Mouse (Mus musculus): ENCODE data around the gene Emg1. TPM values are rescaled to one million over a fixed set of nuclear protein-coding genes. Genes with fewer than 3 reads are reported as not detected.

Gene Emg1
- polyA plus RNA-seq, 1 experiment from 2014 or later = 233 TPM

DNA sequence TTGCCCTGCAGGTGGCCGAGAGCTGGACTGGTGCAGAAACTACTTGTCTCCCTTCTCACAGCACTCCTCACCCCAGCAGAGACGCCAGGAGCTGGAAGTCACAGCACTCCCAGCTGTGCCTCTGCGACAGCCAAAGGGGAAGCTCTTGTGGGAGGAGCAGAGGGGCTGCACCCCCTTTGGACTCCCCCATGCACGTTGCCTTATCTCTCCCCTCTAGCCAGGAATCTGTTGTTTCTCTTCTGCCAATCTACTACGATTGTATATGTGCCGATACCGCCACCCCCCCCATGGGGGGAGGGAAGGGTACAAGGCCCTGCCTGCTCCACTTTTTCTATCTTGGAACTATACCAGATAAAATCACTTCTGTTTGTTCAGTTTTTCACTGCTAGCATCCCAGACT, 8.2 kb downstream of the Emg1 start:
- H3K27ac ChIP-seq (ENCODE audit: low read depth, low read length) = no peak overlapping the region
- no peak overlapping the region for H3K4me3 ChIP-seq (ENCODE audit: low read length)
- H3K27me3 ChIP-seq (ENCODE audit: control insufficient read depth, insufficient read depth, low read length) = no peaks in the 10 kb centered on the region
- H3K4me1 ChIP-seq (ENCODE audit: control insufficient read depth, insufficient read depth, low read length) = peaks cover 7% of the 10 kb centered on the region; the same call in 1 of the 2 replicates
- no peaks in the 10 kb centered on the region for H3K9me3 ChIP-seq (ENCODE audit: control insufficient read depth, low read length)
- H3K36me3 ChIP-seq (ENCODE audit: control insufficient read depth, insufficient read depth, low read length) = peaks cover 86% of the 10 kb centered on the region
- no peak for ATAC-seq (ENCODE audit: low FRiP score, low TSS enrichment)
- H3K9ac ChIP-seq (ENCODE audit: low read depth, low read length) = no peak overlapping the region
- WGBS = 79% methylated on average over 7 of the region's 7 CpGs
- no peak overlapping the region for H3K4me2 ChIP-seq (replicated peaks; ENCODE audit: low read depth, low read length)

DNA sequence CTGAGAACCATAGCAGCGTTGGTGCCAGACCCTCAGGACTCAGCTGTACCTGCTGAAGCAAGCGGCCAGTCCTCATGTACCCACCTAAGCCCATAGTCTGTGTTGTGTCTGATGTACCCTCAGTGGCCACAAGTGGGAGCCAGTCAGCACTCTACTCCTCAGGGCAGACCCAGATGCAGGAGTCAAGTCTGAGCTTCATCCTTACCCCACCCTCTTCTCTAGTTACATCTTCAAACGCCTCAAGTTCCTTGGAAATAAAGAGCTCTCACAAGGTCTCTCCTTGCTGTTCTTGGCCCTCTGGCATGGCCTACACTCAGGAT, 9.2 kb downstream of the Emg1 start:
- Histone ChIP-seq H3K4me2 (replicated peaks; ENCODE audit: low read depth, low read length) (no peak overlapping the region), H3K4me1 (ENCODE audit: control insufficient read depth, insufficient read depth, low read length) (peaks cover 7% of the 10 kb centered on the region; the same call in 1 of the 2 replicates), H3K27me3 (ENCODE audit: control insufficient read depth, insufficient read depth, low read length) (no peaks in the 10 kb centered on the region), H3K9ac (ENCODE audit: low read depth, low read length) (no peak overlapping the region), H3K4me3 (ENCODE audit: low read length) (no peak overlapping the region), H3K27ac (ENCODE audit: low read depth, low read length) (no peak overlapping the region), H3K9me3 (ENCODE audit: control insufficient read depth, low read length) (no peaks in the 10 kb centered on the region), H3K36me3 (ENCODE audit: control insufficient read depth, insufficient read depth, low read length) (peaks cover 81% of the 10 kb centered on the region)
- 50% methylated on average over 3 of the region's 3 CpGs for WGBS
- ATAC-seq (ENCODE audit: low FRiP score, low TSS enrichment) = peak; percentile 74

DNA sequence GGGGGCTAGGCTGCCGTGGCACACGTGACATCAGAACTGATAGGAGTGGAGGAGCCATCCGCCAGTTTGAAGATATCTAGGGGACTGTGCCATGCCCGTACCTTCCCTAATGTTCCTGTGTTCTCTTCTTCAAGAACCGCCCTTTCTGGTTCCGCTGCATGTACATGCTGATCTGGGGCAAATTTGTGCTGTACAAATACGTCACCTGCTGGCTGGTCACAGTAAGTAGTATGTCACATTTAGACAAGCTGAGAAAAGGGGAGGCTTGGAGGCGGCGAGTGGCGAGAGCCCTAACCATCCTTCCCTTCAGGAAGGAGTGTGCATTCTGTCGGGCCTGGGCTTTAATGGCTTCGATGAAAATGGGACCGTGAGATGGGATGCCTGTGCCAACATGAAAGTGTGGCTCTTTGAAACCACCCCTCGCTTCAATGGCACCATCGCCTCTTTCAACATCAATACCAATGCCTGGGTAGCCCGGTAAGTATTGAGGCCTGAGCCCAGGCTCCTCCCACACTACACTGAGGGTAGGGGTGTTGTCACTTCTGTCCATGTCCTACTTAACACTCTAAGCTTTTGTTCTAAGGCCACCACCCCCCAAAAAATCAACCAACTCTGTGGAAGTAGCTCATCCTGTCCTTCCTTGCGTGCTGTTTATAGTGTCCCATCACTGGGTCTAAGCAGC, 9.7 kb downstream of the Emg1 start:
- H3K9ac ChIP-seq (ENCODE audit: low read depth, low read length) = no peak overlapping the region

DNA sequence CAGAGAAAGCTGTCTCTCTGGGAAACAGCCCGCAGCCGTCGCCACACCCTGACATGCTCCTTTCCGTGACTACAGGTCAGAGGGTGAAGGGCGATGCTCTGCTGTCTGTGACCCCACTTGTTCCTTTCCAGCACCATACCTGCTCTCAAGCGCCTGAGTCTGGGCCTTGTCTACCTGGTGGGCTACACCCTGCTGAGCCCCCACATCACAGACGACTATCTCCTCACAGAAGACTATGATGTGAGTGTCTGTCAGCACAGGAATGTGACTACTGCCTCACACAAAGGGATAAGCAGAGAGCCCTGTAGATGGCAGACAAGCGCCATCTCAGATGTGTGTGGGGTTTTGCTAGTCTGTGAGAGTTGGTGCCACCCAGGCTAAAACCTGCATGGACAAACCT, 10.6 kb downstream of the Emg1 start:
- H3K36me3 ChIP-seq (ENCODE audit: control insufficient read depth, insufficient read depth, low read length) = peaks cover 74% of the 10 kb centered on the region
- no peak overlapping the region for H3K9ac ChIP-seq (ENCODE audit: low read depth, low read length)

More for the DNA sequence above, 9.7 kb downstream of the Emg1 start:
- no peak; the same call in 1 of the 2 replicates for ATAC-seq (ENCODE audit: low FRiP score, low TSS enrichment)
- no peak overlapping the region for H3K4me2 ChIP-seq (replicated peaks; ENCODE audit: low read depth, low read length)
- H3K27ac ChIP-seq (ENCODE audit: low read depth, low read length) = no peak overlapping the region
- 94% methylated on average over 17 of the region's 17 CpGs for WGBS
- H3K36me3 ChIP-seq (ENCODE audit: control insufficient read depth, insufficient read depth, low read length) = peaks cover 76% of the 10 kb centered on the region
- H3K4me3 ChIP-seq (ENCODE audit: low read length) = no peak overlapping the region
- H3K27me3 ChIP-seq (ENCODE audit: control insufficient read depth, insufficient read depth, low read length) = no peaks in the 10 kb centered on the region
- peaks cover 7% of the 10 kb centered on the region; the same call in 1 of the 2 replicates for H3K4me1 ChIP-seq (ENCODE audit: control insufficient read depth, insufficient read depth, low read length)
- no peaks in the 10 kb centered on the region for H3K9me3 ChIP-seq (ENCODE audit: control insufficient read depth, low read length)

DNA sequence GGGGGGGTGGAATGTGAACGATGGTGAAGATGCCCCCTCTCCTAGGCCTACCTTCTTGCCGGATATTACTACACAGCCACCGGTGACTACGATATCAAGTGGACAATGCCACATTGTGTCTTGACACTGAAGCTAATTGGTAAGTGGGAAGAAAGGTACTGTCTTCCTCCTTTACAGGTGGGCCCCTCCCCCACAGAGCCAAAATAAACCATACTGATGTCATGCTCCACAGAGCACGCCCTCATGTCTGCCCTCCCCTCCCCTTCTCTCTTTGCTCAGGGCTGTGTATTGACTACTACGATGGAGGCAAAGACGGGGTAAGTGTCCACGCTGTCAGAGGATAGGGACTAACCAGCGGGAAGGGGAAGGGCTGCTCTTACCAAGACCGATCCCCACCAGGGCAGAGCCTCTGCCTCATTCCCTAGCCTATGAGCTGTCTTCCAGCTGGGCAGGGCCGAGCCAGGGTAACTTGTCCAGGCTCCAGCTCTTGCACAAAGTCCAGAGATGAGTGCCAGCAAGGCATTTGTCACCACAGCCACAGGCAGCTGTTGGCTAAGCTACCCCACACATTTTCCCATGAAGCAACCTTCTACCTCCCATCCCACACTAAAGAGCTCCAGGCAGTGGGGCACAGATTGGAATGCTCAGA, 11.9 kb downstream of the Emg1 start:
- Histone ChIP-seq H3K9ac (ENCODE audit: low read depth, low read length) (no peak overlapping the region), H3K4me1 (ENCODE audit: control insufficient read depth, insufficient read depth, low read length) (peaks cover 7% of the 10 kb centered on the region; the same call in 1 of the 2 replicates), H3K9me3 (ENCODE audit: control insufficient read depth, low read length) (no peaks in the 10 kb centered on the region), H3K36me3 (ENCODE audit: control insufficient read depth, insufficient read depth, low read length) (peaks cover 62% of the 10 kb centered on the region), H3K27ac (ENCODE audit: low read depth, low read length) (no peak overlapping the region), H3K4me3 (ENCODE audit: low read length) (no peak overlapping the region), H3K4me2 (replicated peaks; ENCODE audit: low read depth, low read length) (no peak overlapping the region), H3K27me3 (ENCODE audit: control insufficient read depth, insufficient read depth, low read length) (no peaks in the 10 kb centered on the region)
- ATAC-seq (ENCODE audit: low FRiP score, low TSS enrichment) = no peak; the same call in 1 of the 2 replicates
- WGBS = 75% methylated on average over 11 of the region's 11 CpGs

More for the DNA sequence above, 10.6 kb downstream of the Emg1 start:
- 86% methylated on average over 8 of the region's 8 CpGs for WGBS
- Histone ChIP-seq H3K4me3 (ENCODE audit: low read length) (no peak overlapping the region), H3K4me1 (ENCODE audit: control insufficient read depth, insufficient read depth, low read length) (peaks cover 7% of the 10 kb centered on the region; the same call in 1 of the 2 replicates), H3K27me3 (ENCODE audit: control insufficient read depth, insufficient read depth, low read length) (no peaks in the 10 kb centered on the region), H3K27ac (ENCODE audit: low read depth, low read length) (no peak overlapping the region), H3K4me2 (replicated peaks; ENCODE audit: low read depth, low read length) (no peak overlapping the region), H3K9me3 (ENCODE audit: control insufficient read depth, low read length) (no peaks in the 10 kb centered on the region)
- ATAC-seq (ENCODE audit: low FRiP score, low TSS enrichment) = no peak

DNA sequence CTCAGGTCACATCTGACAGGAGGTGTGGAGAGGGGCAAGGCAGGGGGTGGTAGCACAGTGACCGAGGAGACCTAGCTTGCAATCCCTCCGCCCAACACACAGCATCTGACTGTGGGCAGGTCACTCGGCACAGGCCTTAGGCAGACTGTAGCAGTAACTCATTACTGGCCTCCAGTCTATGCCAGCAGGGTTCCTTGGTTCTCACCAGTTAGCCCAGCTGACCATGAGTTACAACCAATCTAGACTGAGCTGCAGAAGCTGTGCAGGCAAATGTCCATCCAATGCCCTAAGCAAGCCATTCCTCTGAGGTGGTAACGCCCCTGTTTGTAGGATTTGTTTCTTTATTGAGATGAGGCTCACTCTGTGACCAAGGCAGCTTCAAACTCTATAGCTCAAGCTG, 12.6 kb downstream of the Emg1 start:
- H3K27me3 ChIP-seq (ENCODE audit: control insufficient read depth, insufficient read depth, low read length) = no peaks in the 10 kb centered on the region
- H3K27ac ChIP-seq (ENCODE audit: low read depth, low read length) = no peak overlapping the region
- H3K4me3 ChIP-seq (ENCODE audit: low read length) = no peak overlapping the region
- 83% methylated on average over 4 of the region's 4 CpGs for WGBS
- no peaks in the 10 kb centered on the region for H3K9me3 ChIP-seq (ENCODE audit: control insufficient read depth, low read length)
- H3K4me1 ChIP-seq (ENCODE audit: control insufficient read depth, insufficient read depth, low read length) = peaks cover 10% of the 10 kb centered on the region; the same call in 1 of the 2 replicates
- no peak overlapping the region for H3K9ac ChIP-seq (ENCODE audit: low read depth, low read length)
- H3K36me3 ChIP-seq (ENCODE audit: control insufficient read depth, insufficient read depth, low read length) = peaks cover 55% of the 10 kb centered on the region
- ATAC-seq (ENCODE audit: low FRiP score, low TSS enrichment) = no peak
- H3K4me2 ChIP-seq (replicated peaks; ENCODE audit: low read depth, low read length) = no peak overlapping the region

DNA sequence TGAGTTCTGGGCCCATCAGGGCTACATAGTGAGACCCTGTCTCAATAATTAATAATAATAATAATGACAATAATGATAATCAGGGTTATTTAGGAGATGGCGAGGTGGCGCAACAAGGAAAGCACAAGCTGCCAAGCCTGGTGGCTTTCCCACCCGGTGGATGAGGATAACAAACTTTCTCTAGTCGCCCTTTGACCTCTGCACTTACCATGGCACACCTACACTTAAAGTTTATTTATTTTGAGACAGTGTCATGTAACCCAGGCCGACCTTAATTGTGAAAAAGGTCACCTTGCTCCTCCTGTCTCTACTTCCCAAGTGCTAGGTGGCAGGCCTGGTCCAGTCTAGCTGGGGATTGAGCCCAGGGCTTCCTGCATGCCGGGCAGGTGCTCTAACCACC, 13.2 kb downstream of the Emg1 start:
- H3K27ac ChIP-seq (ENCODE audit: low read depth, low read length) = no peak overlapping the region
- no peak for ATAC-seq (ENCODE audit: low FRiP score, low TSS enrichment)
- no peak overlapping the region for H3K4me2 ChIP-seq (replicated peaks; ENCODE audit: low read depth, low read length)
- H3K4me3 ChIP-seq (ENCODE audit: low read length) = no peak overlapping the region
- H3K36me3 ChIP-seq (ENCODE audit: control insufficient read depth, insufficient read depth, low read length) = peaks cover 48% of the 10 kb centered on the region
- H3K9ac ChIP-seq (ENCODE audit: low read depth, low read length) = no peak overlapping the region
- no peaks in the 10 kb centered on the region for H3K9me3 ChIP-seq (ENCODE audit: control insufficient read depth, low read length)
- no peaks in the 10 kb centered on the region for H3K27me3 ChIP-seq (ENCODE audit: control insufficient read depth, insufficient read depth, low read length)
- peaks cover 16% of the 10 kb centered on the region; the same call in 1 of the 2 replicates for H3K4me1 ChIP-seq (ENCODE audit: control insufficient read depth, insufficient read depth, low read length)
- 68% methylated on average over 6 of the region's 6 CpGs for WGBS

DNA sequence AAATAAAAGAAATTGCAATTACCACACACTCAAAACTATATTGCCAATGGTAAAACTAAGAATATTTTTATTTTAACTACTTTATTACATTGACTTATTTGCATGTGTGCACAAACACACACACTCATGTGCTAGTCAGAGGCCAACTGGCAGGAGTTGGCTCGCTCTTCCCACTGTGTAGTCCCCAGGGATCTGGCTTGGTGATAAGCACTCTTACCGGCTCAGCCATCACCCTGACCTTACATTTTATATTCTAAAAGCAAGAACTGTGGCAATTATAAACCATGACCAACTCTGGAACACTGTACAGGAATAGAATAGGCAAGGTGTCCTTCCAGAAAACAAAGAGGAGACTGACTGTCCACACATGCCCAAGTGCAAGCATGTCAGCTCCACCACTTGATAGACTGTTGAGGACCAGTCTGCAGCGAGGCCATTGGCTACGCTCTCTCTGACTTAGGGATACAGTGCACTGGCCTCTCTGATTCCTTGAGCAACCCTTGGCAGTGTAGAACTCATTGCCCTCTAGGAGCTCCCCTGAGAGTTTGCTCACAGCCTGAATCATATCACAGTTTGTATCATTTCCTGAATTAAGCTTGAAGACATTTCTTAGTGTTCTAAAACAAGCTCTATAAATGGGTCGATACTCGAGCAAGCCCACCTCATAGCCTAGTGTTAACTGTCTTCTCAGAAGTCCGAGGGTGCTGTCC, 15.4 kb downstream of the Emg1 start:
- Histone ChIP-seq H3K4me1 (ENCODE audit: control insufficient read depth, insufficient read depth, low read length) (peaks cover 27% of the 10 kb centered on the region; the same call in 1 of the 2 replicates), H3K27me3 (ENCODE audit: control insufficient read depth, insufficient read depth, low read length) (no peaks in the 10 kb centered on the region), H3K9ac (ENCODE audit: low read depth, low read length) (no peak overlapping the region), H3K9me3 (ENCODE audit: control insufficient read depth, low read length) (no peaks in the 10 kb centered on the region), H3K4me3 (ENCODE audit: low read length) (no peak overlapping the region), H3K36me3 (ENCODE audit: control insufficient read depth, insufficient read depth, low read length) (peaks cover 28% of the 10 kb centered on the region), H3K4me2 (replicated peaks; ENCODE audit: low read depth, low read length) (no peak overlapping the region), H3K27ac (ENCODE audit: low read depth, low read length) (no peak overlapping the region)
- WGBS = 94% methylated on average over 7 of the region's 7 CpGs
- ATAC-seq (ENCODE audit: low FRiP score, low TSS enrichment) = no peak

Measured in kidney, embryonic 14.5 days (tissue).